Mouse (Mus musculus): Measurements from ENCODE around the gene Slc7a6. TPM values are rescaled to one million over a fixed set of nuclear protein-coding genes. Genes with fewer than 3 reads are reported as not detected.
A peak's percentile ranks its signal among the peaks of the same experiment; 100 is the strongest.

The Slc7a6 gene
- polyA plus RNA-seq, 1 experiment from 2014 or later = 88.3 TPM

- ATAC-seq (ENCODE audit: low FRiP score) (no peak), DNase-seq (ENCODE audit: low spot score, missing footprints) (no peak)
- Histone ChIP-seq H3K4me2 (no peak overlapping the region), H3K27me3 (ENCODE audit: control insufficient read depth, insufficient read depth, low read length) (peaks cover 28% of the 10 kb centered on the region), H3K9ac (ENCODE audit: low read length) (no peak overlapping the region), H3K4me1 (ENCODE audit: control insufficient read depth, insufficient read depth, low read length) (peaks cover 7% of the 10 kb centered on the region), H3K27ac (ENCODE audit: low read depth, low read length) (no peak overlapping the region), H3K4me3 (ENCODE audit: low read depth, low read length) (no peak overlapping the region), H3K9me3 (ENCODE audit: control insufficient read depth, low read length) (no peaks in the 10 kb centered on the region), H3K36me3 (ENCODE audit: control insufficient read depth, insufficient read depth, low read length) (peaks cover 12% of the 10 kb centered on the region; the same call in 1 of the 2 replicates)
- WGBS = 95% methylated on average over 7 of the region's 7 CpGs
Observed at GRCm38 (mm10) chr8:106131488-106132222, 37.0 kb upstream of the Slc7a6 start.

- Histone ChIP-seq H3K9ac (ENCODE audit: low read length) (no peak overlapping the region), H3K27me3 (ENCODE audit: control insufficient read depth, insufficient read depth, low read length) (peaks cover 35% of the 10 kb centered on the region), H3K4me2 (no peak overlapping the region), H3K27ac (ENCODE audit: low read depth, low read length) (no peak overlapping the region), H3K4me1 (ENCODE audit: control insufficient read depth, insufficient read depth, low read length) (peaks cover 14% of the 10 kb centered on the region), H3K36me3 (ENCODE audit: control insufficient read depth, insufficient read depth, low read length) (peaks cover 12% of the 10 kb centered on the region; the same call in 1 of the 2 replicates), H3K4me3 (ENCODE audit: low read depth, low read length) (no peak overlapping the region), H3K9me3 (ENCODE audit: control insufficient read depth, low read length) (no peaks in the 10 kb centered on the region)
- 93% methylated on average over 11 of the region's 11 CpGs for WGBS
- DNase-seq (ENCODE audit: low spot score, missing footprints) (no peak), ATAC-seq (ENCODE audit: low FRiP score) (no peak)
Observed at GRCm38 (mm10) chr8:106132356-106132755, 36.3 kb upstream of the Slc7a6 start.

- 72% methylated on average over 13 of the region's 13 CpGs for WGBS
- H3K4me3 ChIP-seq (ENCODE audit: low read depth, low read length) = no peak overlapping the region
- H3K27me3 ChIP-seq (ENCODE audit: control insufficient read depth, insufficient read depth, low read length) = peaks cover 46% of the 10 kb centered on the region
- DNase-seq (ENCODE audit: low spot score, missing footprints) = no peak
- no peak overlapping the region for H3K9ac ChIP-seq (ENCODE audit: low read length)
- H3K4me1 ChIP-seq (ENCODE audit: control insufficient read depth, insufficient read depth, low read length) = peaks cover 17% of the 10 kb centered on the region
- H3K9me3 ChIP-seq (ENCODE audit: control insufficient read depth, low read length) = no peaks in the 10 kb centered on the region
- no peak for ATAC-seq (ENCODE audit: low FRiP score)
- H3K4me2 ChIP-seq = no peak overlapping the region
- no peak overlapping the region for H3K27ac ChIP-seq (ENCODE audit: low read depth, low read length)
- peaks cover 9% of the 10 kb centered on the region; the same call in 1 of the 2 replicates for H3K36me3 ChIP-seq (ENCODE audit: control insufficient read depth, insufficient read depth, low read length)
Observed at GRCm38 (mm10) chr8:106133526-106133925, 35.1 kb upstream of the Slc7a6 start.

- DNase-seq (ENCODE audit: low spot score, missing footprints) (no peak), ATAC-seq (ENCODE audit: low FRiP score) (no peak)
- 86% methylated on average over 6 of the region's 6 CpGs for WGBS
- Histone ChIP-seq H3K27ac (ENCODE audit: low read depth, low read length) (no peak overlapping the region), H3K9me3 (ENCODE audit: control insufficient read depth, low read length) (no peaks in the 10 kb centered on the region), H3K4me1 (ENCODE audit: control insufficient read depth, insufficient read depth, low read length) (peaks cover 17% of the 10 kb centered on the region), H3K4me2 (no peak overlapping the region), H3K4me3 (ENCODE audit: low read depth, low read length) (no peak overlapping the region), H3K36me3 (ENCODE audit: control insufficient read depth, insufficient read depth, low read length) (peaks cover 5% of the 10 kb centered on the region; the same call in 1 of the 2 replicates), H3K9ac (ENCODE audit: low read length) (no peak overlapping the region), H3K27me3 (ENCODE audit: control insufficient read depth, insufficient read depth, low read length) (peaks cover 51% of the 10 kb centered on the region)
Observed at GRCm38 (mm10) chr8:106133946-106134345, 34.7 kb upstream of the Slc7a6 start.

GRCm38 (mm10) chr8:106134751-106135571 is 33.7 kb upstream of the Slc7a6 start:
- ATAC-seq (ENCODE audit: low FRiP score) (no peak), DNase-seq (ENCODE audit: low spot score, missing footprints) (no peak)
- Histone ChIP-seq H3K27ac (ENCODE audit: low read depth, low read length) (no peak overlapping the region), H3K9ac (ENCODE audit: low read length) (no peak overlapping the region), H3K4me1 (ENCODE audit: control insufficient read depth, insufficient read depth, low read length) (peaks cover 17% of the 10 kb centered on the region), H3K36me3 (ENCODE audit: control insufficient read depth, insufficient read depth, low read length) (no peaks in the 10 kb centered on the region), H3K4me3 (ENCODE audit: low read depth, low read length) (no peak overlapping the region), H3K9me3 (ENCODE audit: control insufficient read depth, low read length) (no peaks in the 10 kb centered on the region), H3K27me3 (ENCODE audit: control insufficient read depth, insufficient read depth, low read length) (peaks cover 51% of the 10 kb centered on the region), H3K4me2 (no peak overlapping the region)
- WGBS = 28% methylated on average over 14 of the region's 14 CpGs

GRCm38 (mm10) chr8:106135672-106136071 is 33.0 kb upstream of the Slc7a6 start:
- Histone ChIP-seq H3K27ac (ENCODE audit: low read depth, low read length) (no peak overlapping the region), H3K4me1 (ENCODE audit: control insufficient read depth, insufficient read depth, low read length) (peaks cover 17% of the 10 kb centered on the region), H3K9ac (ENCODE audit: low read length) (no peak overlapping the region), H3K4me2 (peak overlapping the region; percentile 69; the same call in 1 of the 2 replicates), H3K36me3 (ENCODE audit: control insufficient read depth, insufficient read depth, low read length) (no peaks in the 10 kb centered on the region), H3K27me3 (ENCODE audit: control insufficient read depth, insufficient read depth, low read length) (peaks cover 51% of the 10 kb centered on the region), H3K9me3 (ENCODE audit: control insufficient read depth, low read length) (no peaks in the 10 kb centered on the region), H3K4me3 (ENCODE audit: low read depth, low read length) (0 out of 2 replicates have a peak overlapping the region, but pooled peaks have one; percentile 36)
- 6% methylated on average over 19 of the region's 19 CpGs for WGBS
- ATAC-seq (ENCODE audit: low FRiP score) = no peak
- peak; percentile 90 for DNase-seq (ENCODE audit: low spot score, missing footprints)

GRCm38 (mm10) chr8:106136156-106137130 is 32.2 kb upstream of the Slc7a6 start, which contains the start of gene Esrp2:
TSS of gene Esrp2 (minus strand) at chr8:106136974.
- H3K9ac ChIP-seq (ENCODE audit: low read length) = peak within 1 kb of the TSS; percentile 27; the same call in 1 of the 2 replicates
- ATAC-seq (ENCODE audit: low FRiP score) (0 out of 2 replicates have a peak, but pooled peaks have one; percentile 14), DNase-seq (ENCODE audit: low spot score, missing footprints) (peak; percentile 94)
- no peaks in the 10 kb centered on the region for H3K36me3 ChIP-seq (ENCODE audit: control insufficient read depth, insufficient read depth, low read length)
- H3K4me3 ChIP-seq (ENCODE audit: low read depth, low read length) = peak within 1 kb of the TSS; percentile 38
- peaks cover 51% of the 10 kb centered on the region for H3K27me3 ChIP-seq (ENCODE audit: control insufficient read depth, insufficient read depth, low read length)
- no peak within 1 kb of the TSS for H3K27ac ChIP-seq (ENCODE audit: low read depth, low read length)
- under 1% methylated on average over 86 of the region's 86 CpGs for WGBS
- peak within 1 kb of the TSS; percentile 69 for H3K4me2 ChIP-seq
- H3K9me3 ChIP-seq (ENCODE audit: control insufficient read depth, low read length) = no peaks in the 10 kb centered on the region
- peaks cover 17% of the 10 kb centered on the region for H3K4me1 ChIP-seq (ENCODE audit: control insufficient read depth, insufficient read depth, low read length)

- peaks cover 51% of the 10 kb centered on the region for H3K27me3 ChIP-seq (ENCODE audit: control insufficient read depth, insufficient read depth, low read length)
- no peaks in the 10 kb centered on the region for H3K9me3 ChIP-seq (ENCODE audit: control insufficient read depth, low read length)
- H3K4me1 ChIP-seq (ENCODE audit: control insufficient read depth, insufficient read depth, low read length) = peaks cover 17% of the 10 kb centered on the region
- ATAC-seq (ENCODE audit: low FRiP score) = no peak
- peak overlapping the region; percentile 38 for H3K4me3 ChIP-seq (ENCODE audit: low read depth, low read length)
- 2% methylated on average over 22 of the region's 22 CpGs for WGBS
- no peaks in the 10 kb centered on the region for H3K36me3 ChIP-seq (ENCODE audit: control insufficient read depth, insufficient read depth, low read length)
- H3K9ac ChIP-seq (ENCODE audit: low read length) = no peak overlapping the region; the same call in 1 of the 2 replicates
- no peak overlapping the region for H3K27ac ChIP-seq (ENCODE audit: low read depth, low read length)
- peak overlapping the region; percentile 69 for H3K4me2 ChIP-seq
- peak; percentile 94 for DNase-seq (ENCODE audit: low spot score, missing footprints)
Observed at GRCm38 (mm10) chr8:106137218-106137905, 31.3 kb upstream of the Slc7a6 start.
